Mouse (Mus musculus) kidney, postnatal 0 days (tissue): ENCODE measurements around the gene Gm49373. TPM values are rescaled to one million over a fixed set of nuclear protein-coding genes. Genes with fewer than 3 reads are reported as not detected.
A peak's percentile ranks its signal among the peaks of the same experiment; 100 is the strongest.
"Not testable (repeated sequence)": the region's sequence is repeated elsewhere in the genome, so short reads cannot be mapped to it uniquely, and the experiment has no call there.

Experiments used
- ATAC-seq: fragments of 200-750 bp; cut with Nextera tagmentation; replicated peaks from 2 replicates; pipeline ENCODE4 v1.8.0; 2017; ENCODE audit warnings: low read depth, moderate number of reproducible peaks, moderate TSS enrichment, moderate library complexity; ENCODE audit not compliant: low FRiP score
- DNase-seq: peaks from one replicate; pipeline ENCODE4 v3.0.0-alpha.2; 2016; ENCODE audit warnings: low spot score
- H3K27ac ChIP-seq: fragments of 300-500 bp; sonication (generic); 2 replicates; pipeline ENCODE4 v1.5.1; 2014; ENCODE audit warnings: mild to moderate bottlenecking
- H3K27me3 ChIP-seq: fragments of 300-500 bp; sonication (generic); 2 replicates; pipeline ENCODE4 v1.6.1; 2014; ENCODE audit warnings: low read length, mixed read lengths; ENCODE audit not compliant: insufficient read depth
- H3K36me3 ChIP-seq: fragments of 300-500 bp; sonication (generic); 2 replicates; pipeline ENCODE4 v1.6.1; 2014; ENCODE audit warnings: low read length, mixed read lengths; ENCODE audit not compliant: insufficient read depth
- H3K4me1 ChIP-seq: fragments of 300-500 bp; sonication (generic); replicated peaks from 2 replicates; pipeline ENCODE4 v1.6.1; 2014; ENCODE audit warnings: antibody characterized with exemption, low read length, mixed read lengths; ENCODE audit not compliant: insufficient read depth
- H3K4me2 ChIP-seq: fragments of 300-500 bp; sonication (generic); 2 replicates; pipeline ENCODE4 v1.6.1; 2014; ENCODE audit warnings: mild to moderate bottlenecking, low read length, moderate library complexity, mixed read lengths
- H3K4me3 ChIP-seq: fragments of 300-500 bp; sonication (generic); replicated peaks from 2 replicates; pipeline ENCODE4 v1.5.1; 2014; ENCODE audit warnings: low read depth, low read length
- H3K9ac ChIP-seq: fragments of 300-500 bp; sonication (generic); 2 replicates; pipeline ENCODE4 v1.6.1; 2014; ENCODE audit warnings: low read depth, low read length
- H3K9me3 ChIP-seq: fragments of 300-500 bp; sonication (generic); replicated peaks from 2 replicates; pipeline ENCODE4 v1.6.1; 2016; ENCODE audit warnings: low read length, inconsistent platforms, mixed read lengths
- CTCF ChIP-seq: IDR thresholded peaks from 2 replicates; pipeline ENCODE4 v1.5.1; 2016; ENCODE audit warnings: antibody characterized with exemption, low read depth, mild to moderate bottlenecking, moderate library complexity
- WGBS: fragments of 180-500 bp; shearing (Covaris S2); extraction: QIAGEN DNeasy Blood & Tissue Kit; methylation state at CpG from one replicate; pipeline ENCODE4 v1.1.7; 2014; 5-methylcytosine and 5-hydroxymethylcytosine counted together
- polyA plus RNA-seq: library from polyadenylated mRNA; unstranded; fragments of >200 nt; fragmentation: Nextera tagmentation; extraction: Ambion mirVana; gene quantifications from 2 replicates; pipeline ENCODE4 v1.2.1, GENCODE M21; 2015

Gene Gm49373
- polyA plus RNA-seq, 1 experiment from 2014 or later = 0.38 TPM

GRCm38 (mm10) chr9:21051578-21051977, 21.3 kb downstream of the Gm49373 start:
- H3K9me3 ChIP-seq = no peaks in the 10 kb centered on the region
- no peak overlapping the region for H3K4me3 ChIP-seq
- DNase-seq = no peak
- no peaks in the 10 kb centered on the region for H3K36me3 ChIP-seq
- H3K27me3 ChIP-seq = no peaks in the 10 kb centered on the region
- H3K9ac ChIP-seq = no peak overlapping the region
- 57% methylated on average over 10 of the region's 10 CpGs for WGBS
- no peak overlapping the region for H3K27ac ChIP-seq
- no peak for ATAC-seq
- no peak overlapping the region for H3K4me2 ChIP-seq
- TF ChIP-seq CTCF = no peak
- H3K4me1 ChIP-seq = no peaks in the 10 kb centered on the region

- TF ChIP-seq CTCF = no peak
- H3K4me2 ChIP-seq = no peak overlapping the region
- H3K4me1 ChIP-seq = no peaks in the 10 kb centered on the region
- H3K9ac ChIP-seq = no peak overlapping the region
- H3K27ac ChIP-seq = no peak overlapping the region
- no peaks in the 10 kb centered on the region for H3K27me3 ChIP-seq
- no peak overlapping the region for H3K4me3 ChIP-seq
- H3K36me3 ChIP-seq = no peaks in the 10 kb centered on the region
- no peak for DNase-seq
- no peak for ATAC-seq
- no peaks in the 10 kb centered on the region for H3K9me3 ChIP-seq
- 83% methylated on average over 3 of the region's 3 CpGs for WGBS
These were observed 27.7 kb downstream of the Gm49373 start for GRCm38 (mm10) chr9:21045235-21045634.

- H3K4me2 ChIP-seq, H3K4me3 ChIP-seq, DNase-seq: not testable (repeated sequence)
These were observed 28.1 kb downstream of the Gm49373 start for GRCm38 (mm10) chr9:21044785-21045184.

DNA sequence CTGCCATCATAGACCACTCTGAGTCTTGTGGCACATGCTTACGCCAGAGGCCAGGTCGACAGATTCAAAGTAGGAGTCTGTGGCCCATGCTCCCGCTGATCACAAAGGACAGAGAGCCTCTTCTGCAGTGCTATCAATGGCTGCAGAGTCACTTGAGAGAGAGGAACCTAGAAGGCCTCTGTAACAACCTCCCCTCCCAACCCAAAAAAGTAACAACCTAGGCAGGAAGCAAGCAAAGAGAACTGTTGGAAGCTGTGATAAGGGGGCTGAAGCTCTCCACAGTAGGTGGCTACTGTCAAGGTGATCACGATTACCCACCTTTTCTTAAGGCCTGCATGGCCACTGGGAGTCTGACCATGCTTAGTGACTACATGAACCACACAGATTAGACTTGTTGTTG, 29.3 kb downstream of the Gm49373 start:
- H3K27me3 ChIP-seq = peaks cover 3% of the 10 kb centered on the region; the same call in 1 of the 2 replicates
- no peak for TF ChIP-seq CTCF
- H3K27ac ChIP-seq = no peak overlapping the region
- 91% methylated on average over 4 of the region's 4 CpGs for WGBS
- no peaks in the 10 kb centered on the region for H3K9me3 ChIP-seq
- no peaks in the 10 kb centered on the region for H3K36me3 ChIP-seq
- ATAC-seq (no peak), DNase-seq (no peak)
- no peak overlapping the region for H3K9ac ChIP-seq
- H3K4me2 ChIP-seq = no peak overlapping the region
- no peak overlapping the region for H3K4me3 ChIP-seq
- H3K4me1 ChIP-seq = no peaks in the 10 kb centered on the region

More at GRCm38 (mm10) chr9:21044785-21045184, 28.1 kb downstream of the Gm49373 start:
- H3K9me3 ChIP-seq, H3K9ac ChIP-seq, H3K36me3 ChIP-seq, H3K27me3 ChIP-seq, H3K27ac ChIP-seq, ATAC-seq, H3K4me1 ChIP-seq: not testable (repeated sequence)
- 42% methylated on average over 1 of the region's 1 CpGs for WGBS

DNA sequence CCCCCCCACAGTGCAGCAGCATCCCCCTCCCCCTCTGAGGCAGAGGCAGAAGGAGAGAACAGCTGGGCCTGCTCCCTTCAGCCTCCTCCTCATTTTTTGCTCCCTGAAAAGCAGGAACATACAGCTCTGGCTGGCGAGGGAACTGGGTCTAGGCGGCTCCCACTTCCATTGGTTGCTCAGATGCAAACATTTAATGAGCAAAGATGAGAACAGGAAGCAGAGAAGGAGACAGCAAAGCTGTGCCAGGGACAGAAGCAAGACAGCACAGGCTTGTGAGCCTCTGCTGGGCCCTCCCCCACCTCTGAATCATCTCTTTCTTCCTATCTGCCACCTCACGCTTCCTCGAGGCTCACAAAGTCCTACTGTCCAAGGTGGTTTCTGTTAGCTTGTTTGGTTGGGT, 31.6 kb downstream of the Gm49373 start:
- TF ChIP-seq CTCF = no peak
- no peak overlapping the region for H3K4me2 ChIP-seq
- peak; percentile 58 for DNase-seq
- no peaks in the 10 kb centered on the region for H3K36me3 ChIP-seq
- H3K27ac ChIP-seq = no peak overlapping the region
- no peaks in the 10 kb centered on the region for H3K9me3 ChIP-seq
- WGBS = 42% methylated on average over 4 of the region's 4 CpGs
- H3K4me1 ChIP-seq = peaks cover 11% of the 10 kb centered on the region
- H3K9ac ChIP-seq = no peak overlapping the region
- peaks cover 26% of the 10 kb centered on the region for H3K27me3 ChIP-seq
- no peak for ATAC-seq
- no peak overlapping the region for H3K4me3 ChIP-seq

GRCm38 (mm10) chr9:21039779-21040178, 33.1 kb downstream of the Gm49373 start:
- Histone ChIP-seq H3K4me2 (no peak overlapping the region), H3K9ac (no peak overlapping the region), H3K27me3 (peaks cover 41% of the 10 kb centered on the region), H3K4me1 (peaks cover 14% of the 10 kb centered on the region), H3K4me3 (no peak overlapping the region), H3K36me3 (no peaks in the 10 kb centered on the region), H3K9me3 (no peaks in the 10 kb centered on the region), H3K27ac (no peak overlapping the region)
- TF ChIP-seq CTCF = no peak
- DNase-seq (no peak), ATAC-seq (no peak)
- 84% methylated on average over 3 of the region's 3 CpGs for WGBS

DNA sequence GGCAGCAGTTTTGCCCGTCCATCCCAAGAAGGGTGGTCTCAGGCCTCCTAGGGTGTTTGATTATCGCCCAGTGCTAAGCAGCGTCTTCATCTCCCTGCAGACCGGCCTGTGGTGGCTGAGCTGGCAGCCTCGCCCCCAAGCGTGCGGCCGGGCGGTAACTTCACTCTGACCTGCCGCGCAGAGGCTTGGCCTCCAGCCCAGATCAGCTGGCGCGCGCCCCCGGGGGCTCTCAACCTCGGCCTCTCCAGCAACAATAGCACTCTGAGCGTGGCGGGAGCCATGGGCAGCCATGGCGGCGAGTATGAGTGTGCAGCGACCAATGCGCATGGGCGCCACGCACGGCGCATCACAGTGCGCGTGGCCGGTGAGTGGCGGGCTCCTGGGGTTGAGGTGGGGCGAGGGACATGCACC, 35.4 kb downstream of the Gm49373 start:
- TF ChIP-seq CTCF = no peak
- no peaks in the 10 kb centered on the region for H3K9me3 ChIP-seq
- peaks cover 53% of the 10 kb centered on the region for H3K27me3 ChIP-seq
- H3K27ac ChIP-seq = no peak overlapping the region
- 0 out of 2 replicates have a peak overlapping the region, but pooled peaks have one; percentile 35 for H3K9ac ChIP-seq
- ATAC-seq (0 out of 2 replicates have a peak, but pooled peaks have one; percentile 19), DNase-seq (no peak)
- no peaks in the 10 kb centered on the region for H3K36me3 ChIP-seq
- WGBS = 3% methylated on average over 31 of the region's 31 CpGs
- peaks cover 16% of the 10 kb centered on the region for H3K4me1 ChIP-seq
- H3K4me2 ChIP-seq = peak overlapping the region; percentile 63
- H3K4me3 ChIP-seq = peak overlapping the region; percentile 22
